Mouse (Mus musculus): ENCODE results near the gene Nr1d1.

Nr1d1 gene

DNA sequence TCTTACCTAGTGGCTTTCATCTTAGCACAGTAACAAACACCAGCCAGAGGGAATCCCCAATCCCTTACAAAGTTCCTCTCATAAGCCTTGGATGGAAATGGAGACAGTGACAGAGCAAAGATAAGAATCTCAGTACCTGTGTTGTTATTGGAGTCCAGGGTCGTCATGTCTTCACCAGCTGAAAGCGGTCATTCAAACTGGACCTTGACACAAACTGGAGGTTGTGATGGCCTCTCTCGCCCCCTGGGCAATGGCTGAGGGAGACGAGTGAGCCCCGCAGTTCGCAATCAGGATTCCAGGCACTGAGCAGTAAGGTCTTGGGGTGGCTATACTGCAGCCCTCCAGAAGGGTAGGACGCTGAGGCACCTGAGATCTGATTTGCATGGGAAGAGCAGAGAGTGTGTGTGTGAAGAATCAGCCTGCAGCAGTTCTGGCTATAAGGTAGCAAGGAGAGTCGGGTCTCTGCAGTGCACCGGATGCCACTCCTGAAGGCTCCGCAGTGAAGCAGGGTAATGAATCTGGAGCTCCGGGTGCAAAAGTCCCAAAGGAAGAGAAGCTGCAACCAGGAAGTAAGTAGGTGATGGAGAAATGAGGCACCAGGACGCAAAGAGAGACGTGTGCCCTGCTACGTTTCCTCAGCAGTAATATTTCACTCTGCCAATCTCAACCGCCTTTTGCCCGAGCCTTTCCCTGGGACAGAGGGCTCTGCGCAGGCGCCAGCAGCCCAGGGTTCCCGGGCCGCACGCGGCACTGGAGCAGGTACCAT, at the start of gene Nr1d1:
Gene Nr1d1 (minus strand): TSS at position 752 of the 766 bp plus-strand sequence.
- DNase-seq (ENCODE audit: low spot score in 2 of 2) = no peak

DNA sequence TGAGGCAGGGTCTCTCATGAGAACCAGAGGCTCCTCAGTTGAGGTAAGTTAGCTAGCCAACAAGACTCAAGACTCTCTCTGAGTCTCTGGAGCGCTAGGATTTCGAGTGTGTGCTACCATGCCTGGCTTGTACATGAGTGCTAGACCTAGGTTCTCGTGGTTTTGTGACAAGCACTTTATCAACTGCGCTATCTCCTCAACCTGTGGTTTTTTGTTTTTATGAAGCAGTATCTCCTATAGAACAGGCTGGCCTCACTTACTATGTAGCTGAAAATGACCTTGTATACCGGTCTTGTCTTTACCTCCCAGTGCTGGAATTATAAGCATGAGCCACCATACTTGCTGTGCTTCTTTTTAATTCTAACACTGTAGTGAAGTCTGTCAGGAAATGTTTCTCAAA, 45.8 kb upstream of the Nr1d1 start:
- DNase-seq (ENCODE audit: low spot score in 2 of 2) = no peak

DNA sequence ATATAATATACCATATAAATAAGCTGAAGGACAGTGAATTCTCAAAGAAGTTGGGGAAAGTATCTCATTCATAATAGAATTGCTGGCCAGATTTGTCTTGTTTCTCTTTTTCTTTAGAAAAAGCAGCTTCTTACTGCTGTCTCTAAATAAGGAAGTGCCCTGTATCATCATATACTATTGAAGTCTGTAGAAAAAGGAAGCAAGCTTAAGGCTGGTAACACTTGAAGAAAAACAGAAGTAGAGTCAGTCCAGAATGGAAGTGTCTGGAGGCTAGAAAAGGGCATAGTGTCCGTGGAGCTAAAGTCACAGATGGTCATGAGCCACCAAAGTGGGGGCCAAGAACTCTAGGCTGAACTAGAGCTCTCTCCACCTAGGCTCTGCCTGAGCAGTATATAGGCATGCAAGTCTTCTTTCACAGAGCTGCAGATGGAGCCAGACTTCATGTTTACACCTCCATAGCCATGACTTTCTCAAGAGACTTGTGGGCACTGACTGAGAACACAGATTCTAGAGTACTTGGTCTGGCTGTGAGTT, 41.6 kb upstream of the Nr1d1 start:
- no peak for DNase-seq (ENCODE audit: low spot score in 2 of 2)

DNA sequence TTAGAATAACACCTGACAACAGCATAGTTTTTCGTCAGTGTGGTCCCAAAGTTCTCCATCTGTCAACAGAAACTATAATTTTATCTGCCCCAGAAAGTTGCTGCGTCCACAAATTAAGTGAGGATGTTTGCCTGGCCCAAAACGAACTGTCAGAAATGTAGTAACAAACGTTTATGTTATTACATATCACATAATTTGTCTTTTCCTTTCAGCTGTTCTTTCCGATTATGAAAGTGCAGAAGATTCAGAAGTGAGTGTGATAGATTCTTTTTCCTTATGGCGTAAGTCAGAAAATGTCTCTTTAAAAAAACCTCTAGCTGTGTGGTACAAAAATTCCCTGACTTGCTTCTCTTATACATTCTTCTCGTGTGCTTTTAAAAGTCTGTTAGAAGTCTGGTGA, 35.6 kb upstream of the Nr1d1 start:
- DNase-seq (ENCODE audit: low spot score in 2 of 2) = no peak

DNA sequence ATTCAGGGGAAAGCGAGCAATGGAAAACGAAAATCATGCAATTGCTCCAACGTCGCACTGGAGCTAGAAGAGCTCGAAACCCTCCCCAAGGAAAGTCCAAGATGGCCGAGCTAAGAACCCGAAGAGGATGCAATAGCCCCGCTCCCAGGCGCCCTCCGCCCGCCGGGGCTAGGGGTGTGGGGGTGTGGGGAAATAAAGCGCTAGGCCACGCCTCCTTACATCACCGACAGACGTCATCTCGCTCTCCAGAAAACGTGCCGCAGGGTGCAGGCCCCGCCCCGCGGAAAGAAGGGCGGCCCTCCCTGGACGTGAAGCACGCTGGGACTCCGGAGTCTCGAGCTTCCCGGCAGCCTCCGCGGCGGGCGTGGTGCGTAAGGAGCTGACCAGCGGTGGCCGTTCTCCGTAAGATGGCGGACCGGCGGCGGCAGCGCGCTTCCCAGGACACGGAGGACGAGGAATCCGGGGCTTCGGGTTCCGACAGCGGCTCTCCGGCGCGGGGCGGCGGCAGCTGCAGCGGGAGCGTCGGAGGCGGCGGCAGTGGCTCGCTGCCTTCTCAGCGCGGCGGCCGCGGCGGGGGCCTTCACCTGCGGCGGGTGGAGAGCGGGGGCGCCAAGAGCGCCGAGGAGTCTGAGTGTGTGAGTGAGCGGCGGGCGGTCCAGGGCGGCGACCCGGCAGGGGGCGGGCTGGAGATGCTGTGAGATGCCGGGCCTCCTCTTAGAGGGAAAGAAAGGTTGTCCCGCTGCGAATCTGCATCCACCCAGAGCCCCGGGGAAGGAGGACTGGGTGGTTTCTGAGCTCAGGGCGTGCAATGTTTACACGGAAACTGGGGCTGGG, 34.5 kb upstream of the Nr1d1 start:
- DNase-seq (ENCODE audit: low spot score in 2 of 2) = peak; percentile 96 to 99

DNA sequence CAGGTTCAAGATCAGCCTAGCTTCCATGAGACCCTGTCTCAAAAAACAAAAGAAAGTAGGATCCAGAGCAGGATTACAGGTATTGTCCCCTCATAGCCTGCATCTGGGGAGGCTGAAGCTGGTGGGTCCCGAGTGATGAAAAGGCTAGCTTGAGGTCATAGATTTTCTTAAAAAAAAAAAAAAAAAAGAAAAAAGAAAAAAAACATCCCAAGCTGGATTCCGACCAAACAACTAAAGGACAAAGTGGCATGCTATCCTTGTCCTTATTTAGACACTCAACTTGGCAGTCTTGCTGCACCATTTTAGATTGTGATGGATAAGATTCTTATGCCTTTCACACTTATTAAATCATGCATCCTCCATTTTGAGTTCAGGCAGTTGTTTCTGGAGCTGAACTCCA, 33.3 kb upstream of the Nr1d1 start:
- no peak for DNase-seq (ENCODE audit: low spot score in 2 of 2)

DNA sequence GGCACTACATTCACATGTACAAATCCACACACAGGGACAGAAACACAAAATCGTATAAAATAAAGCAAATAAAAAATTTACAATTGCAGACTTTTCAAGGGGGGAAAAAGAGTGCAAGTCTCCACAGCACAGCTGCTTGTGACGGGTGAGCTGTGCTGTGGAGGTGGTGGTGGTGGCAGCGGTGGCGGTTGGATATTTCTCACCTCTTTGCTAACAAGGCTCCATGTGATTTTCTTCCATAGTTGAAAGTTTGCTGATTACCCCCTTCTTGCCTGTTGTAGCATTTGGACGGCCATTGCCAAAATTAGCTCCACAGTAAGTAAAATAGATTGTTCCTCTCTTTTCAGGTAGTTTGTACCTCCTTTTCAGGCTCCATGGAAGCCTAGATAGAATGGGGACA, 29.5 kb upstream of the Nr1d1 start, which contains the start of gene Casc3:
Gene Casc3 (plus strand): TSS at position 301 of the 400 bp plus-strand sequence.
- DNase-seq (ENCODE audit: low spot score in 2 of 2) = no peak

DNA sequence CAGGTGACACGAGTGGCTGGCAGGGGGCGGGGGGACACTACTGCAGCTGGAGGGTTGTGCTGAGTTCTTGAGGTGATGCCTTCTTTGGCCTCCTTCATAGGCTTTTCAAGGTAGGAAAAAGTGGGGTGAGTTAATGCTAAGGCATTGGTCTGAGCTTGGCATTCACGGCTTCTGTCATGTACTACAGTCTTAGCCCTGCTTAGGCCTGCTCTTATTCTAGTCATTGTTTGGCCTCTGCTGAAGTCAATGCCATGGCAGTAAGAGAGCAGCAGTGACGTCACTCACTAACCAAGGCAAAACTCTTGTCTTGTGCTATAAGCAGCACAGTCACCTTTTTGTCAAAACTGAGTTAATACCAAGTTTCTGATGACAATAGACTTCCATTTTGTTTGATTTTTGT, 22.8 kb upstream of the Nr1d1 start:
- DNase-seq (ENCODE audit: low spot score in 2 of 2) = no peak

DNA sequence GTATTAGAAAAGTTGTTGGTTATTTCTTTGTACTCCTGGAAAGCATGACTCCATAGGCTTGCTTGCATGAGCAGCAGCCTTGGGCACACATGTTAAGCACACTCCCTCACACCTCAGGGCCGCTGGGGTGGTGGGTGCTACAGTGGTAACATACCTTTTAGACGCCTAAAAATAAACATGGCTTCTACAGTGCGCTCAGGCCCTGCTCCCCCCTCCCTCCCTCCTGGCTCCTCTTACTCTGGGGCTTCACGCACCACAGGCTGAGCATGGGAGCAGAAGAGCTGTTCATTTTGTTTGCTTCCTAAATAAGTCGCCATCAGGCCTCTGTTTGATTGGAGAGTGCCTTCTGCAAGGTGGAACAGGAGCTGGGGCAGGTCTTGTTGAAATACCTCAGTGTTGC, 22.2 kb upstream of the Nr1d1 start:
- DNase-seq (ENCODE audit: low spot score in 2 of 2) = no peak

DNA sequence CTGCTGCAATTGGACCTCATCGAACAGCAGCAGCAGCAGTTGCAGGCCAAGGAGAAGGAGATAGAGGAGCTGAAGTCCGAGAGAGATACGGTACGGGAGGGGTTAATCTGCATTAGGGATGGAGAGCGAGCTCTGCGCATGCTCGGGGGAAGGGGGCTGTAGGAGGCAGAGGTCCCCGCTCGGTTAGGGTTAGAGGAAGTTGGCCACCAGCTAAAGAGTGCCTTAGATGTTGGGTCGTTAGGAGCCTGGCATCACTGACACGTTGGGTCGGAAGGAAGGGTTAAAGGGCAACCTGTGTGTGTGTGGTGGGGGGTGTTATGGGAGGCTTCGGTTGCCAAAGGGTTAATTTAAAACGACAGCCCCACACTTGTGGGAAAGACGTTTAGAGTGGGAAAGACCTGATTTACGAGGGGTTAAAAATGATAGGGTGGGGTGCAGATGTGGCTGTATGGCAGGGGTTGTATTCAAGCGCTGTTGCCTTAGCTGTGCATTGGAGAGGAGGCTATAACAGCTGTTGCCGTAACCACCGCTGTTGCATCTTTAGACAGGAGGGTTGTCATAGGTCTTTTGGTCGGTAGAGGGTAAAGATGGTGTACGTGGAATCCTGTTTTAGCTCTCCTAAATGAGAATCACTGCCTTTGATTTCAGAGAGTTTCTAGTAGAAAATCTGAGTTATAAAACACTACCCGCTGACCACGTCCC, 21.5 kb upstream of the Nr1d1 start:
- DNase-seq (ENCODE audit: low spot score in 2 of 2) = peak; percentile 36 to 48

DNA sequence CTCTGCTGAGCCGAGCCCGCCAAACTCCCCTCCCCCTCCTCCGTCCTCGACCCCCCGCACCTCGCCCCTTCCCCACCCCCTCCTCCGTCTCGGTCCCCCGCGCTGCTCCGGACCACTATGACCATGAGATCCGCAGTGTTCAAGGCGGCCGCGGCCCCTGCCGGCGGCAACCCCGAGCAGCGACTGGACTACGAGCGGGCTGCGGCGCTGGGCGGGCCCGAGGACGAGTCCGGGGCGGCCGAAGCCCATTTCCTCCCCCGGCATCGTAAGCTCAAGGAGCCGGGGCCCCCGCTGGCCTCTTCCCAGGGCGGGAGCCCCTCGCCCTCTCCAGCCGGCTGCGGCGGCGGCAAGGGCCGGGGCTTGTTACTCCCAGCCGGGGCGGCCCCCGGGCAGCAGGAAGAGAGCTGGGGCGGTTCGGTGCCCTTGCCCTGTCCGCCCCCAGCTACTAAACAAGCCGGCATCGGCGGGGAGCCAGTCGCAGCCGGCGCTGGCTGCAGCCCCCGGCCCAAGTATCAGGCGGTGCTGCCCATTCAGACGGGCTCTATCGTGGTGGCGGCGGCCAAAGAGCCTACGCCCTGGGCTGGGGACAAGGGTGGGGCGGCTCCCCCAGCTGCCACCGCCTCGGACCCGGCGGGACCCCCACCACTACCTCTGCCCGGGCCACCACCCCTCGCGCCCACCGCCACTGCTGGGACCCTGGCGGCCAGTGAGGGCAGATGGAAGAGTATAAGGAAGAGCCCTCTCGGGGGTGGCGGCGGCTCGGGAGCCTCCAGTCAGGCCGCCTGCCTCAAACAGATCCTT, 20.8 kb upstream of the Nr1d1 start:
- DNase-seq (ENCODE audit: low spot score in 2 of 2) = no peak

DNA sequence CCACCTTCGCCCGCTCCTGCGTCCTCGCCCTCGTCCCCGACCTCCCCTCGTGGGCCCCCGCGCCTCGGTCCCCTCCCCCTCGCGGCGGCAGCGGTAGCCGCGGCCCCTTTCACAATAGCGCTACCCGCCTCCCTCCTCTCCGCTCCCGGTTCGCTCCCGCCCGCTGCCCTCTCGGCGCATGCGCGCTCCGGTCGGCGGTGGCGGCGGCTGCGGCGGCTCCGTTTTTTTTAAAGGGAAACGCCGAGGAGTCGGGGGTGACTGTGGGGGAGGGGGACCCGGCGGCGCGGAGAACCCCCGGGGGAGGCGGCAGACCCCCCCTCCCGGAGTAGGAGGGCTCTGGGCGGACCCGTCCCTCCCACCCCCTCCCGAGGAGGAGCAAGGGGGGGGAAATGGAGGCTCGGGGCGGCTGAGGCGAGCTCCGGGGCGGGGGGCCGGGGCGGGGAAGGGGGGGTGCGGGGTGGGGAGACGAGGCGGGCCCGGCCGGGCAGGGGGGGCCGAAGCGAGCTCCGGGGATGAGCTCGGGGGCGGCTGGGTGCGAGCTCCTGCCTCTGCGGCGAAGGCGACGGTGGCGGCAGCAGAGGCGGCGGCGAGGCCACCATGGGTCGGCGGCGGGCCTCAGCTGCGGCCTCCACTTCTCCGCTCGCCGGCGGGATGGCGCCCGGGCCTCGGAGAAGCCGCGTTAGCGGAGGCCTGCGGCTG, 20.0 kb upstream of the Nr1d1 start, which contains the start of gene Msl1:
Gene Msl1 (plus strand): TSS at position 502 of the 699 bp plus-strand sequence.
- peak; percentile 79 to 89 for DNase-seq (ENCODE audit: low spot score in 2 of 2)

DNA sequence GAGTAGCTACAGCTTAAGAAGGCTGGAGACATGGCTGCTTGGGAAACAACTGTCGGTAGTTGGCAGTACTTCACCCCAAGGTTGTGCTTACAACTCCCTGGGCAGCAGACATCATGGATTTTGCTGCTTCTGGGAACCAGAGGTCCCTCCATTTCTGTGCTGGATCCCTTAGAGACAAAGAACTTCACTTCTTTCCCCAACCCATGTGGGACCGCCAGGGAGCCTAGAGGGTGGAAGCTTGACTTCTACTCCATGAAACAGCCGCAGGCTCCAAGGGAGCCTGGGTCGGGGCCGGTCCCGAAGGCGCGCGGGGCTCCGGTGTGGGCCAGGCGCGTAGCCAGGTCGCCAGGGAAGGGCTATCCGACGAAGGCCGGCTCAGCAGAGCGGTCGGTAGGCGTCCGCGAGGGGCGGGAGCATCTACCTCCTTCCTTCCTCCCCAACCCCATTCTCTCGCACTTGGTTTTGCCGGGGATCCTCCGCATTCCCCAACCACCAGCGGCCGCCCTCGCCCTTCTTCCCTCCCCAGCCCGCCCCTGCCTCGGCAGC, 19.4 kb upstream of the Nr1d1 start:
- peak in 1 of 2 experiments; percentile 67 for DNase-seq (ENCODE audit: low spot score in 2 of 2)

DNA sequence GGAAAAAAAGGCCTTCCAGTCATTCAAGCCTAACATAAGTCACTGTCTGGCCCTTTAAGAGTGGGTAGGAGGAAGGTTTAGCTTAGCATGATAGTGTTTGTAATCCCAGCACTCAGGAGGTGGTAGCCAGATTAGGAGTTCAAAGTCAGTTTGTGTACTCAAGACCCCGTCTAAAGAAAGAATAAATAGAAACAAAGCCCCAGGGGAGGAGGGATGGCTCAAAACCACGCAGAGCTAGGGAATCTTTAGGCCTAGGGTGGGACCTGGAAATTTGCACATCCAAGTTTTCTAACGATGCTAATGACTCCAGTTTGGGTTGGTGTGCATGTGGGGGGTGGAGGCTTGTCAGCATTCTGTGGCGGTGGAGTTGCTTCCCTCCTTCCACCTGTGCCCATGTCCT, 16.9 kb upstream of the Nr1d1 start:
- no peak for DNase-seq (ENCODE audit: low spot score in 2 of 2)

DNA sequence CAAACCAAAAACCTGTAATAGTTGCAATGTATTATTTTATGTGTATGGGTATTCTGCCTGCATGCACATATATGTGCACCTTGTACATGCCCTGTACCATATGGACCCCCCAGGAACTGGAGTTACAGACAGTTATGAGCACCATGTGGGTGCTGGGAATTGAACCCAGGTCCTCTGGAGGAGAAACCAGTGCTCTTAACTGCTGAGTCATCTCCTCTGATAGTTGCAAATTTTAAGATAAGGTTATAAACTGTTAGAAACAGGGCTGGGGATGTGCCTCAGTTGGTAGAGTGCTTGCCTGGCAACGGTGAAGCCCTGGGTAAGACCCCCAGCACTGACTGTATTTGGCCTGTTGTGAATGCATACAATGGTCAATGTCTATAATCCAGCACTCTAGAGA, 16.3 kb upstream of the Nr1d1 start:
- DNase-seq (ENCODE audit: low spot score in 2 of 2) = no peak

DNA sequence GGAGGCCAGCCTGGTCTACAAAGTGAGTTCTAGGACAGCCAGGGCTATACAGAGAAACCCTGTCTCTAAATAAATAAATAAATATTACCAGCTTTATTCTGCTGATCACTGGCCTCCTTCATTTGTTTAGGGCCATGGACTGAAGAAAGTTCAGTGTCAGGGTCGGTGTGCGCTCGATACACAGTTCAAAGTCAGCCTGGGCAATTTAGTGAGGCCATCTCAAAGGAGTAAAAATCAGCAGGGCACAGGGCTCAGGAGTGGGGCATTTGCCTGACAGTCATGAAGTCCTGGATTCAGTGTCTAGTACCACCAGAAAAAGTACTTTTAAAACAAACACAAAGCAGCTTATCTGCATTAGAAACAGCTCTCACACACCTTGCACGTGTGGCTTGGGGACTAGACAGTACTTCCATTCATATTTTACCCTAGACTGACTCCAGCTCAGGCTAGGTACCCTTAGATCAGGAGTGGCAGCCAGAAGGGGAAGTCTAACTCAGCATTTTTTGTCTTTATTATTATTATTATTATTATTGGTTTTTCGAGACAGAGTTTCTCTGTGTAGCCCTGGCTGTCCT, 15.6 kb upstream of the Nr1d1 start:
- no peak for DNase-seq (ENCODE audit: low spot score in 2 of 2)

DNA sequence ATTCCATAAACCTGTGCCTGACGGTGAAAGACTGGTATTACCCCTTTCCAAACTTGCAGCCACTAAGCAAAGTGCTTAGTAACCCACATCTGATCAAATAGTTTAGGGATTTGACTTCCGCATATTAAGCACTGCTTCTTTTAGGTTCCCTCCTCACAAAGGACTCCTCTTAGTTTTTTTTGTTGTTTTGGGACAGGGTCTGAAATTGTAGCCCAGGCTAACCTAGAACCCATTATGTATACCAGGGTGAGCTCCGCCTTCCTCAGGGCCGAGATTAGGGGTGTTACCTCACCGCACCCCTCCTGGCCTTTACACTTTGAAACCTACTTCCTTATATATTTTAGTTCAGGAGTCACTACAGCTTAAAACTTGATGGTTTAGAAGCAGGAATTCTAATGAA, 14.7 kb upstream of the Nr1d1 start:
- DNase-seq (ENCODE audit: low spot score in 2 of 2) = no peak

DNA sequence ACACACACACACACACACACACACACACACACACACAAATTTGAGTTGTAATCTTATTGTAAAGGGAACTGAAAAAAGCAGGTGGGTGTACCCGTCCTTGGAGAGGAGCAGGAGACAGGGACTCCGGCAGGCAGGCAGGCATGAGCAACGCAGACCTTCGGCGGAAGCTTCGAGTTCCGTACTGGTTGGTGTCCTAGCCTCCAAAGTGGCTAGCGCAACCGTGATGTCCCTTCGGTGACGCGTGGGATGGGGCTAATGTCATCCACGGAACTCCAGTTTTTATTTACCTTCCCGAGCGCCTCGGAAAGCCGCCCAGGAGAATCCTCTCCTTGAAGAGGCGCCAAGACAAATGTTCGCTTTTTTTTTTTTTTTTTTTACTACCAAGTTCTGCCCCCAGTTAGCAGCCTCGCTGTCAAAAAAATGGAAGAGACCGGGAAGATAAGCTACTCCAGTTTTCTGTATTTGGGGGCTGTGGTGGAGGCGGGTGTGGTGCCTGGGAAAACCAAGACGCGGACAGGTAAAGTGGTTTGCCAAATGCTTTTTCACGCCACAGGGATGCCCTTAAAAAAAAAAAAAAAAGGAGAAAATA, 14.2 kb upstream of the Nr1d1 start:
- no peak for DNase-seq (ENCODE audit: low spot score in 2 of 2)

DNA sequence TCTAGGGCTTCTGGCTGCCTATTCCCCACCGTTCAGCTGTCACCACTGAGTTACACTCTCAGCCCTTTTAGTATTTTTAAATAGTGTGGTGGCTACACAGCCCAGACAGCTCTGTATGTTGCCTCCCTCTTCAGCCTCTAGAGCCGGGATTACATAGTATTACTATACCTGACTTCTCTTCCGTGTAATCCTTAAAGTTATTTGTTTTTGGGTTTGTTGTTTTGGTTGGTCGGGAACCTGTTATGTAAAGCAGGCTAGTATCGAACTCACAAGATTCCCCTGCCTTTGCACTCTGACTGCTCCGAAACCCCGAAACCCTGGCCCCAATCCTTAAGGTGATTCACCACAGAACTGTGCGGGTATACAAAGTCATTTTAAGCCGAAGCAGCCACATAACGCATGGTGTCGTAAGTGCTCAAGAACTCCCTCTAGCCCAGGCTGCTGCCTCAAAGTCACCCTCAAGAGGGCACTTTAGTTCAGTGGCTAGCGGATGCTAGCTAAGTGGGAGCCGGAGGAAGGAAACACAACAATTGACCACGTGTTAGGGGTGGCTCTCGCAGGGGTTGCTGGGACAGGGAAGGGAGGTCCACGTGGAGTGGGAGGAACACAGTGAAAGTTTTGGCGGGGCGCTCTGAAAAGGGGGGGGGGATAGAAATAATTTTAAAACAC, 13.6 kb upstream of the Nr1d1 start:
- peak; percentile 82 to 90 for DNase-seq (ENCODE audit: low spot score in 2 of 2)

All from urinary bladder, postnatal 36 days (tissue).